Mouse (Mus musculus) C3H10T1/2 (cell line): ENCODE measurements around the gene Olfr549. TPM values are rescaled to one million over a fixed set of nuclear protein-coding genes. Genes with fewer than 3 reads are reported as not detected.

Source experiments
- polyA plus RNA-seq, 2 experiments: library from polyadenylated mRNA; unstranded; fragments of >200 nt; fragmentation: generic; extraction: Trizol; gene quantifications; one replicate each; pipeline ENCODE4 v1.2.1; 2012; ENCODE audit warnings: missing spikeins in 2 of 2

Olfr549 gene
- polyA plus RNA-seq = not detected

GRCm38 (mm10) chr7:102549570-102549969, at the start of gene Olfr549:
Gene Olfr549 (plus strand): TSS chr7:102549870.

GRCm38 (mm10) chr7:102534449-102534848, 15.2 kb upstream of the Olfr549 start, which contains the start of gene Olfr547:
Gene Olfr547 (plus strand): TSS chr7:102534749.

DNA sequence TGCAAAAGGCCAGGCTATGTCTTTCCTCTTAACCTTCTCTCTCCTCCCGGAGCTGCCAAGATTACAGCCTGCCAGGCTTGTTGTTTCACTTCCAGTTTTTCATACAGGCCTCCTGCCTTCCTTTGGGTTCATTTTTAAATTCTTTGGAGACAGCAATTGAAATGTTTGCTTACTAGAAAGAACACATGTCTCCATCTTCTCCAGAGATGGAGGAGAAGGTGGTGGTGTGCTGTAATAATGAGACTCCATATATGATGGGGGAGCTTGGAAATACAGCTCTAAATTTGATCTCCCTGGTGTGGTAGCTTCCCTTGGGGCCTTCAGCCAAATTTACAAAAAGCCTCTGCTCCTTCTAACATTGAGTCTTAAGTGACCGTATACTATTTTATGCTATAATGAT, 9.1 kb upstream of the Olfr549 start, which contains the start of gene Olfr548-ps1:
TSS of gene Olfr548-ps1 (plus strand) at position 301 of the 400 bp plus-strand sequence.

DNA sequence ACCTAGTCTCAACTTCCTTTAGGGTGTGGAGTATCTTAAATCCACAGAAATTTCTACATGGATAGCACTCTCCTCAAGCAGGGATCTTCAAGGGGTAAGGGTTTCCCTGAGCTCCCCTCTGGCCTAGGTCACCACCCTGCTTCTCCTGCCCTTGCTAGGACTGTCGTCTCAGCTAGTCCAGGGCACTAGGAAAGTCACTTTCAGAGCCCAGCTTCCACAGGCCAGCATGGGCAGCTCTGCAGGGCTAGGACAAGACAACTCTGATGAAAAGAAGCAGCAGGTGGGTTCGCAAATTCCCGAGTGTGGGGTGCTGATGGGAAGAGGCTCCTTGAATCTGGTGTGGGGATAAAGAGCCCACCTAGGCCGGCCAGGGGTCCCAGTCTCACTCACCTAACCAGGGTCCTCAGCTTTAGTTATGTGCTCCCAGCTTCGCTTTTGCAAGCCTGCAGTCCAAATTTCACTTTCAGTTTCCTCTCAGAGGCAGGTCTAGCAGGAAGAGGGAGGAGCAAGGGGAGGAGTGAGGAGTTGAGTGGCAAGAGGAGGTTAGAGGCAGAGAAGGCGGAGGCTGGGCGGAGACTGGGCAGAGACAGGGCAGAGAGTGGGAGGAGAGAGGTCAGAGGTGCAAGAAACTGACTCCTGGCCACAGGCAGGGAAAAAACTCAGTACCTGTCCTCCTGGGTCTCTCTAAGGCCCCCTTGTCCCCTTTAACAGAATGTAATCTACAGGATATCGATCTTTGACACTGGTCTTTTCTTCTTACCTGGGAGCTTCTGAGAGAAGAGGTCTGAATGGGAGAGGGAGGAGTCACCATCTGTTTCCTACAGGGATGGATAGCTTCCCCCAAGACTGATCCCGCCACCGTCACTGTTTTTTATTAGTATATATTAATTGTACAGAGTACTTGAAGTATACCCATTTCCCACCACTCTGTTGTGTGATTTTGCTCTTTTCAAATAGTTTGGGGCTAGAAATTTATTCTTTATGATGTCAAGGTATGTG, 15.6 kb downstream of the Olfr549 start, which contains the start of gene Trim21:
TSS of gene Trim21 (minus strand) at position 488 of the 999 bp plus-strand sequence.

GRCm38 (mm10) chr7:102571142-102571541, 21.5 kb downstream of the Olfr549 start, which contains the start of gene Olfr550:
Gene Olfr550 (plus strand): TSS chr7:102571442.

DNA sequence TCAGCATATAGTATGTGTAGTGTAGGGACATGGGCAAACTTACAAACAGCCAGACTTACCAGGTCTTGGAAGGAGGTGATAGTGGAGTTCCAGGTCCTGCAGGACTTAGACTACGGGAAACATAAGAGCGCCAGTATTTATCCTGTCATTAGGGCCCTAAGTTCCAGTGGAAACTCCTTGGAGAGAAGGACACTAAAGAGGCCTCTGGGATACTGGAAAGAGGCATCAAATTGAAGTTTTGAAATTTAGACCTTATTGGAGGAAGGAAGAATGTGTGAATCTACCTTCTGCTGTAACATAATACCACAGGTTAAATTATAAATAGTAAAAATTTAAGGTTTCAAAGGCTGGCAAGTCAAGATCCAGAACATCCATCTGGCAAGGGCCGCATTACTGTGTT, 42.1 kb downstream of the Olfr549 start, which contains the start of gene Olfr551:
TSS of gene Olfr551 (minus strand) at position 101 of the 400 bp plus-strand sequence.

GRCm38 (mm10) chr7:102597378-102598031, 47.8 kb downstream of the Olfr549 start, which contains the start of gene Olfr552:
Gene Olfr552 (plus strand): TSS chr7:102597770.

Other genes with a start within 250 kb of the Olfr549 start
- gene Rrm1, start 108.2 kb upstream of the Olfr549 start, polyA plus RNA-seq = 10 to 100 TPM; 24.7 to 75.1 TPM
- gene Olfr543, start 68.2 kb upstream of the Olfr549 start, polyA plus RNA-seq = under 1 TPM in 1 of 2 experiments, not detected in 1; 0.12 TPM
- gene Olfr544, start 61.6 kb upstream of the Olfr549 start, polyA plus RNA-seq = under 1 TPM in 1 of 2 experiments, not detected in 1; 0.04 TPM
- gene Olfr545, start 50.3 kb upstream of the Olfr549 start, polyA plus RNA-seq = not detected
- gene Olfr547, start 15.1 kb upstream of the Olfr549 start, polyA plus RNA-seq = not detected
- not detected for gene Olfr548-ps1, start 9.0 kb upstream of the Olfr549 start, polyA plus RNA-seq
- gene Trim21, start 15.6 kb downstream of the Olfr549 start, polyA plus RNA-seq = 1 to 10 TPM in 1 of 2 experiments, under 1 TPM in 1; 0.23 to 3.9 TPM
- gene Olfr550, start 21.6 kb downstream of the Olfr549 start, polyA plus RNA-seq = not detected
- gene Olfr551, start 42.0 kb downstream of the Olfr549 start, polyA plus RNA-seq = not detected
- gene Olfr552, start 47.9 kb downstream of the Olfr549 start, polyA plus RNA-seq = not detected
- gene Olfr553, start 68.3 kb downstream of the Olfr549 start, polyA plus RNA-seq = not detected
- not detected for gene Olfr554, start 88.6 kb downstream of the Olfr549 start, polyA plus RNA-seq
- not detected for gene Olfr555, start 109.0 kb downstream of the Olfr549 start, polyA plus RNA-seq
- not detected for gene Olfr556, start 115.0 kb downstream of the Olfr549 start, polyA plus RNA-seq
- gene Trim68, start 137.5 kb downstream of the Olfr549 start, polyA plus RNA-seq = 1 to 10 TPM in 1 of 2 experiments, under 1 TPM in 1; 0.36 to 3.6 TPM
- not detected for gene Olfr557, start 146.0 kb downstream of the Olfr549 start, polyA plus RNA-seq
- gene Olfr558, start 152.3 kb downstream of the Olfr549 start, polyA plus RNA-seq = not detected
- not detected for gene Olfr33, start 169.2 kb downstream of the Olfr549 start, polyA plus RNA-seq
- not detected for gene Olfr559, start 177.6 kb downstream of the Olfr549 start, polyA plus RNA-seq
- not detected for gene Olfr560, start 209.5 kb downstream of the Olfr549 start, polyA plus RNA-seq
- not detected for gene Olfr78, start 209.6 kb downstream of the Olfr549 start, polyA plus RNA-seq
- not detected for gene Olfr561, start 221.4 kb downstream of the Olfr549 start, polyA plus RNA-seq